Mouse (Mus musculus): ENCODE results near the gene Ccser1. TPM values are rescaled to one million over a fixed set of nuclear protein-coding genes. Genes with fewer than 3 reads are reported as not detected.
"Not testable (repeated sequence)": the region's sequence is repeated elsewhere in the genome, so short reads cannot be mapped to it uniquely, and the experiment has no call there.

Gene Ccser1
- polyA plus RNA-seq, 1 experiment from 2014 or later: 11.3 TPM

DNA sequence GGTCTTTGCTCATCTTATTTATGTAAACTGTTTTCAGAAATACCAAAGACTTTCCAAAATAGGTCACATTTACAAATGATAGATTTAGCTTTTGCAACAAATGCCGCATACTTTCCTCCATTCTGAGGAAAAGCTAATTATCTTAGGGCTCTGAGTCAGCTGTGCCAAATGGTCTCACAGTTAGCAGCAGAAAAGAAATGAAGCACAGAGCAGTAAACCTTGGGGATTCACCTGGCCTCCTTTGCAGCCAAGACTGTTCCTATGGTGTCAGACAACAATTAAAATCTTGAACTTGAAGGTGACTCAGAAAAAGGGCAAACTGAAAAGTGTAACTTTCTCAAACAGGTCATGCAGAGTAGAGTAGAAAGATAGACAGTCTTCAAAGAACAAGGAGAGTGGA, 759.1 kb downstream of the Ccser1 start:
- ATAC-seq (ENCODE audit: insufficient read depth, low FRiP score, low TSS enrichment): no peak
- Histone ChIP-seq H3K27ac (ENCODE audit: low read depth, low read length) (no peak overlapping the region), H3K4me3 (ENCODE audit: low read depth, low read length) (no peak overlapping the region), H3K4me2 (ENCODE audit: low read depth) (no peak overlapping the region), H3K9me3 (ENCODE audit: control insufficient read depth, low read length) (no peaks in the 10 kb centered on the region), H3K9ac (ENCODE audit: low read length) (no peak overlapping the region), H3K4me1 (ENCODE audit: control insufficient read depth, insufficient read depth, low read length) (no peaks in the 10 kb centered on the region), H3K36me3 (ENCODE audit: control insufficient read depth, insufficient read depth, low read length) (no peaks in the 10 kb centered on the region), H3K27me3 (ENCODE audit: control insufficient read depth, insufficient read depth, low read length) (no peaks in the 10 kb centered on the region)
- no peak for DNase-seq (ENCODE audit: low spot score)
- WGBS: 97% methylated on average over 1 of the region's 1 CpGs

- Histone ChIP-seq H3K4me3 (ENCODE audit: low read depth, low read length) (no peak overlapping the region), H3K4me2 (ENCODE audit: low read depth) (no peak overlapping the region), H3K36me3 (ENCODE audit: control insufficient read depth, insufficient read depth, low read length) (no peaks in the 10 kb centered on the region), H3K27me3 (ENCODE audit: control insufficient read depth, insufficient read depth, low read length) (no peaks in the 10 kb centered on the region), H3K27ac (ENCODE audit: low read depth, low read length) (no peak overlapping the region), H3K9ac (ENCODE audit: low read length) (no peak overlapping the region), H3K9me3 (ENCODE audit: control insufficient read depth, low read length) (no peaks in the 10 kb centered on the region), H3K4me1 (ENCODE audit: control insufficient read depth, insufficient read depth, low read length) (no peaks in the 10 kb centered on the region)
- ATAC-seq (ENCODE audit: insufficient read depth, low FRiP score, low TSS enrichment): no peak
- 85% methylated on average over 2 of the region's 2 CpGs for WGBS
- DNase-seq (ENCODE audit: low spot score): no peak
Measured at GRCm38 (mm10) chr6:61953703-61954102, 773.6 kb downstream of the Ccser1 start.

GRCm38 (mm10) chr6:61976878-61977277, 796.8 kb downstream of the Ccser1 start:
- H3K27me3 ChIP-seq (ENCODE audit: control insufficient read depth, insufficient read depth, low read length): no peaks in the 10 kb centered on the region
- WGBS: 71% methylated on average over 2 of the region's 2 CpGs
- H3K27ac ChIP-seq (ENCODE audit: low read depth, low read length): no peak overlapping the region
- no peaks in the 10 kb centered on the region for H3K4me1 ChIP-seq (ENCODE audit: control insufficient read depth, insufficient read depth, low read length)
- no peak overlapping the region for H3K4me2 ChIP-seq (ENCODE audit: low read depth)
- no peak overlapping the region for H3K9ac ChIP-seq (ENCODE audit: low read length)
- no peak for ATAC-seq (ENCODE audit: insufficient read depth, low FRiP score, low TSS enrichment)
- H3K9me3 ChIP-seq (ENCODE audit: control insufficient read depth, low read length): no peaks in the 10 kb centered on the region
- no peaks in the 10 kb centered on the region for H3K36me3 ChIP-seq (ENCODE audit: control insufficient read depth, insufficient read depth, low read length)
- no peak overlapping the region for H3K4me3 ChIP-seq (ENCODE audit: low read depth, low read length)
- DNase-seq (ENCODE audit: low spot score): no peak

DNA sequence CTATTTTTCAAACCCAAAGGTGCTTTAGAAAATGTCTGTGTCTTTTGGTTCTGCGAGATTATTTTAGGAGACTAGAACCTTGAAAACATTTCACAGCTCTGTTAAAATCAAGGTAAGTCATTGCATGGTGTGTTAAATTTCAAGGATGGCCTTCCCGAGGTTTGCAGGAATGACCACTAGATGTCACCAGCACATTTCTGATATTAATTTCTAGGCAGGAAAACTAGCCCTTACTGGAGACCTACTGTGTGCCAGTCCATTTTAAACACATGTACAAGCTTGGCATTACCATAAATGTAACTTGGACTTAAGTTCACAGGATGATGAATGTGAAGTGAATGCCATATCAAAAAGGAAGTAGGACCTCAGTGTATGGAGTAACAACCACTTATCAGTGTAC, 798.3 kb downstream of the Ccser1 start:
- H3K27me3 ChIP-seq (ENCODE audit: control insufficient read depth, insufficient read depth, low read length): no peaks in the 10 kb centered on the region
- DNase-seq (ENCODE audit: low spot score) (no peak), ATAC-seq (ENCODE audit: insufficient read depth, low FRiP score, low TSS enrichment) (no peak)
- no peak overlapping the region for H3K9ac ChIP-seq (ENCODE audit: low read length)
- no peaks in the 10 kb centered on the region for H3K4me1 ChIP-seq (ENCODE audit: control insufficient read depth, insufficient read depth, low read length)
- no peak overlapping the region for H3K27ac ChIP-seq (ENCODE audit: low read depth, low read length)
- H3K4me3 ChIP-seq (ENCODE audit: low read depth, low read length): no peak overlapping the region
- H3K36me3 ChIP-seq (ENCODE audit: control insufficient read depth, insufficient read depth, low read length): no peaks in the 10 kb centered on the region
- no peak overlapping the region for H3K4me2 ChIP-seq (ENCODE audit: low read depth)
- WGBS: 28% methylated on average over 2 of the region's 2 CpGs
- H3K9me3 ChIP-seq (ENCODE audit: control insufficient read depth, low read length): no peaks in the 10 kb centered on the region

DNA sequence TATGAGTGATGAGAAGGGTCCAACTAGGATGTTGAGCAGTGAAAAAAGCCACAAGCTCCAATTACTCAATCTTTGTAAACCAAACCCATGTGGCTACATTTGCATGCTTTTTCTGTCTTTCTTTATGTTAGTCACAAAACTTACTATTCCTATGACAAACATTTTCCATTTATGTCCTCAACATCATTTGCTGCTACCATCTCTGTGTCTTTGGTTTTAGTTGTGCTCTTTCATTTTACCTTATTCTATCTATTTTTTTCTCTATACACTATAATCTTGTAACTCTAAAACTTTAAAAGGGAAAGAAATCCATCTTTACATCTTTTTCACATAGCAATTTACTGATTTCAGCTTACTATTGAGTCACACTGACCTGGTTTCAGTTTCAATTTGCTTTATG, 834.2 kb downstream of the Ccser1 start:
- H3K27ac ChIP-seq (ENCODE audit: low read depth, low read length): no peak overlapping the region
- no peak for ATAC-seq (ENCODE audit: insufficient read depth, low FRiP score, low TSS enrichment)
- no peak for DNase-seq (ENCODE audit: low spot score)

DNA sequence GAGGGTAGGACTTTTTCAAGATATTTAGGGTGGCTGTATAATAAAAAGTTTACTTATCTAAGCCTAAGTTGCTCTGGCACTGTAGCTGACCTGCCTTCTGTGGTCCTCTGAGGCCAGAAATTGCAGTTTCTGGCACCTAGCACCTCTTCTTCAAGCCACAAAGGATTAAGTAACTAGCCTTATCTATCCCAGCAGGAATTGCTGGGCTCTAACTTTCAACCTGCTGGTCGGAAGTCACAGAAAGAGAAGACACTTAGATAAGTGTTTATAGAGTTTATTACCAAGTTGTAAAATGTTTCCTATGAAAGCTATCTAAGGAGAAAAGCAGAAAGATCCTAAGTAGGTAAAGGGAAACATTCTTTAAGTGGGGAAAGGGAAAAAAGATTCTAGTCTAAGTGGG, 864.3 kb downstream of the Ccser1 start:
- DNase-seq (ENCODE audit: low spot score): no peak
- no peak overlapping the region for H3K9ac ChIP-seq (ENCODE audit: low read length)
- WGBS: 22% methylated on average over 1 of the region's 1 CpGs
- no peaks in the 10 kb centered on the region for H3K9me3 ChIP-seq (ENCODE audit: control insufficient read depth, low read length)
- ATAC-seq (ENCODE audit: insufficient read depth, low FRiP score, low TSS enrichment): no peak
- H3K4me1 ChIP-seq (ENCODE audit: control insufficient read depth, insufficient read depth, low read length): no peaks in the 10 kb centered on the region
- no peaks in the 10 kb centered on the region for H3K36me3 ChIP-seq (ENCODE audit: control insufficient read depth, insufficient read depth, low read length)
- no peaks in the 10 kb centered on the region for H3K27me3 ChIP-seq (ENCODE audit: control insufficient read depth, insufficient read depth, low read length)
- H3K4me3 ChIP-seq (ENCODE audit: low read depth, low read length): no peak overlapping the region
- H3K4me2 ChIP-seq (ENCODE audit: low read depth): no peak overlapping the region
- no peak overlapping the region for H3K27ac ChIP-seq (ENCODE audit: low read depth, low read length)

More for the DNA sequence above, 834.2 kb downstream of the Ccser1 start:
- H3K4me3 ChIP-seq (ENCODE audit: low read depth, low read length): no peak overlapping the region
- no peak overlapping the region for H3K9ac ChIP-seq (ENCODE audit: low read length)
- H3K4me1 ChIP-seq (ENCODE audit: control insufficient read depth, insufficient read depth, low read length): no peaks in the 10 kb centered on the region
- H3K36me3 ChIP-seq (ENCODE audit: control insufficient read depth, insufficient read depth, low read length): no peaks in the 10 kb centered on the region
- H3K27me3 ChIP-seq (ENCODE audit: control insufficient read depth, insufficient read depth, low read length): no peaks in the 10 kb centered on the region
- H3K9me3 ChIP-seq (ENCODE audit: control insufficient read depth, low read length): no peaks in the 10 kb centered on the region
- H3K4me2 ChIP-seq (ENCODE audit: low read depth): no peak overlapping the region

DNA sequence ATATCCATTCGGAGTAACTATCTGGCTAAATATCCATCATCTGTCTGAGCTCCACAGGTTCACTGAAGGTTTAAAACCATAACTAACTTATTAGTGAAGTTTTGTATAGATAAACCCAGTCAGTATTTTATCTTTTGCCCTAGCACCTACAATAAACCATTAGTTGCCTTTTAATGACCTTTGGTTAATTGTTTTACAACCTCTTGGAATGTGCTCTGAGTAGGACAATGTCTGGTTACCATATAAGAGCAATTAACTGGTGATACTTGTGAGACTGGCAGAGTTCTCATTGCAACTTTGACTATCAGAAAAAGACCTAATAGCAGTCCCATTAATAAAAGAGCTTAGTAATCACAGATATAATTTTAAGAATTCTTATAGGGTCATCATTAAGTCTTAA, 864.9 kb downstream of the Ccser1 start:
- H3K4me3 ChIP-seq (ENCODE audit: low read depth, low read length); H3K4me2 ChIP-seq (ENCODE audit: low read depth); H3K4me1 ChIP-seq (ENCODE audit: control insufficient read depth, insufficient read depth, low read length); ATAC-seq (ENCODE audit: insufficient read depth, low FRiP score, low TSS enrichment); H3K9me3 ChIP-seq (ENCODE audit: control insufficient read depth, low read length); H3K9ac ChIP-seq (ENCODE audit: low read length); H3K27me3 ChIP-seq (ENCODE audit: control insufficient read depth, insufficient read depth, low read length); DNase-seq (ENCODE audit: low spot score); H3K27ac ChIP-seq (ENCODE audit: low read depth, low read length); H3K36me3 ChIP-seq (ENCODE audit: control insufficient read depth, insufficient read depth, low read length): not testable (repeated sequence)
- WGBS: 41% methylated on average over 1 of the region's 1 CpGs

GRCm38 (mm10) chr6:62055276-62055675, 875.2 kb downstream of the Ccser1 start:
- Histone ChIP-seq H3K27ac (ENCODE audit: low read depth, low read length) (no peak overlapping the region), H3K9me3 (ENCODE audit: control insufficient read depth, low read length) (no peaks in the 10 kb centered on the region), H3K36me3 (ENCODE audit: control insufficient read depth, insufficient read depth, low read length) (no peaks in the 10 kb centered on the region), H3K9ac (ENCODE audit: low read length) (no peak overlapping the region), H3K27me3 (ENCODE audit: control insufficient read depth, insufficient read depth, low read length) (no peaks in the 10 kb centered on the region), H3K4me1 (ENCODE audit: control insufficient read depth, insufficient read depth, low read length) (no peaks in the 10 kb centered on the region), H3K4me3 (ENCODE audit: low read depth, low read length) (no peak overlapping the region), H3K4me2 (ENCODE audit: low read depth) (no peak overlapping the region)
- no peak for DNase-seq (ENCODE audit: low spot score)
- 76% methylated on average over 2 of the region's 2 CpGs for WGBS
- ATAC-seq (ENCODE audit: insufficient read depth, low FRiP score, low TSS enrichment): no peak

DNA sequence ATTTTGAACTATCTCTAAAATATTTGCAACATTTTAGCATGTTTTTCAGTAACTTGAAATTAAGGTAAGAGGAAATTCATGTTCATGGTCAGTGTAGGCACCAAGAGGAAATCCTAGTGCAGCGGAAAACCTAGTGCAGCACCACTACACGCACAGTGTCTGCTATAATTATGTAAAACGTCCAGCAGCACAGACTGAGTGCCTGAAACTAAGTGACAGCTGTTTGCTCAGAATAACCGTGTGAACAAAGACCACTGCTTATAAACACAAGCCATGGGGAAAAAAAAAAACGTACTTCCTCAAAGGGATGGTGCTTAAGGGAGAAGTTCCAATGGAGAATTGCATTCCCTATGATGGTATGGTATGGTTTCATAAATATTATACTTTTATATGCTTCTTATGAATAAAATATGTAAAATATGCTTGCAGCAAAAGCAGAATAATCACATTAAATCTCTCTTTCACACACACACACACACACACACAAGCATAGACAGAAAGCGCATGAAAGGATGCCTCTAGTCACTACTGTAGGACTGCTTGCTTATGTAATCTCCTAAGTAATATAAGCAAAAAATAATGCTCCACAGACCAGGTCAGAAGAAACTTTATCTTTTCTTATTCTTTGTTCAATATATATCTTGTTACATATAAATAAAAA, 886.4 kb downstream of the Ccser1 start:
- H3K27ac ChIP-seq (ENCODE audit: low read depth, low read length): no peak overlapping the region
- DNase-seq (ENCODE audit: low spot score): no peak
- H3K9ac ChIP-seq (ENCODE audit: low read length): no peak overlapping the region
- no peaks in the 10 kb centered on the region for H3K9me3 ChIP-seq (ENCODE audit: control insufficient read depth, low read length)
- H3K4me2 ChIP-seq (ENCODE audit: low read depth): no peak overlapping the region
- no peak overlapping the region for H3K4me3 ChIP-seq (ENCODE audit: low read depth, low read length)
- ATAC-seq (ENCODE audit: insufficient read depth, low FRiP score, low TSS enrichment): no peak; the same call in 1 of the 2 replicates
- no peaks in the 10 kb centered on the region for H3K4me1 ChIP-seq (ENCODE audit: control insufficient read depth, insufficient read depth, low read length)
- no peaks in the 10 kb centered on the region for H3K27me3 ChIP-seq (ENCODE audit: control insufficient read depth, insufficient read depth, low read length)
- WGBS: 70% methylated on average over 6 of the region's 6 CpGs
- H3K36me3 ChIP-seq (ENCODE audit: control insufficient read depth, insufficient read depth, low read length): no peaks in the 10 kb centered on the region

Measured in neural tube, embryonic 11.5 days (tissue).